Mouse (Mus musculus): Measurements from ENCODE around the gene Sstr3.

DNA sequence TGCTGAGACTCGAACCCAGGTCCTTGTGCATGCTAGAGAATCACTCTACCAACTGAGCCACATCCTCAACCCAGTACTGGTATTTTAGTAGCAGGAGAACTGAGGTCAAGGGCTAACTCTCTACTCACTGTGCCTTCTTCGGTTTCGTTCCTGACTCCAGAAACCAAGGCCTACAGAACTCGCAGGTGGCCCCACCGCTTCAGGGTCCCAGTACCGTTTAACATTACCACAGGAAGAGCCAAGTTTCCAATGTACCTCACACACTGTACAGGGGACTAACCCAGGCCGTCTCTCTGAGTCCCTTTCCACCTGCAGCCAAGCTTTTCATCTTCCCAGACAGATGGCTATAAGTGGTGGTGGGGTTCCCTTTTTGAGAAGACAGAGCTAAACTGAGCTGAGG lies 40.9 kb upstream of the Sstr3 start:
- TF ChIP-seq CTCF (IDR thresholded peaks at IDR 0.05) (no peak), EP300 (IDR thresholded peaks at IDR 0.05) (no peak)
